Mouse (Mus musculus): ENCODE results near the gene Natd1. TPM values are rescaled to one million over a fixed set of nuclear protein-coding genes. Genes with fewer than 3 reads are reported as not detected.

The Natd1 gene
- total RNA-seq, 1 experiment: 14.6 TPM

DNA sequence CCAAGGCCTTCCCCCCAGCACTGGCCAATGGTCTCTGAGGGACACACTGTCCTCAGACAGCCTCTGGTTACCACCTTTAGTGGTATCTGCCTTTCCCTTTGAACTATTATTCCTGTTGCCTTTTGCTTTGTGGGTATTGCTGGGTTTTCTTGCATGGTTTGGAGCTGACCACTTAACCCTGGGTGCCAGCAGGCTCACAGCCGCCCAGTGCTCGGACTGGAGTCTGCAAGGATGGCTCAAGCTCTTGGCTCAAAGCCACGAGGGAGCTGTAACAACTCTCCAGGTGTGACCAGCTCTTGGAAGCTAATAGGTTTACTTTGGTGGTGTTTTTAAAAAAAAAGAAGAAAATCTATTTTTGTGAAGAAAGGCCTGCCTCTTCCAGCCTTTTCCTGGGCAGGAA, 37.8 kb upstream of the Natd1 start:
- H3K27ac ChIP-seq (ENCODE audit: insufficient read depth, low read depth, low read length, poor library complexity, severe bottlenecking): no peak overlapping the region
- H3K4me3 ChIP-seq (ENCODE audit: insufficient read depth in 1 of 2, low read depth in 1 of 2, low read length in 2 of 2, poor library complexity in 1 of 2, severe bottlenecking in 1 of 2): no peak overlapping the region
- H3K9me3 ChIP-seq (ENCODE audit: control insufficient read depth, insufficient read depth, low read depth, low read length): no peaks in the 10 kb centered on the region
- H3K4me1 ChIP-seq (ENCODE audit: control insufficient read depth in 2 of 2, insufficient read depth in 2 of 2, low read length in 2 of 2, poor library complexity in 1 of 2): peaks cover 0 to 4% of the 10 kb centered on the region in 2 experiments; a peak in 1 of 4 replicates
- no peak for DNase-seq (ENCODE audit: low read depth, low spot score)
- no peak overlapping the region for H3K9ac ChIP-seq (ENCODE audit: insufficient read depth, low read depth, low read length, poor library complexity, severe bottlenecking)
- in situ Hi-C loops (cut with MboI; ENCODE audit: low sequenced_read_pairs in 2 of 2, unreplicated experiment in 2 of 2): no loop called here
- peaks cover 30% of the 10 kb centered on the region for H3K36me3 ChIP-seq (ENCODE audit: control insufficient read depth, insufficient read depth, low read length, poor library complexity, severe bottlenecking)
- no peak for TF ChIP-seq HCFC1 (IDR thresholded peaks at IDR 0.05; ENCODE audit: borderline replicate concordance, insufficient read depth, low read length)
- TF ChIP-seq ZC3H11A (IDR thresholded peaks at IDR 0.05; ENCODE audit: borderline replicate concordance, low read depth, low read length): no peak
- no peak for TF ChIP-seq MAFK (IDR thresholded peaks at IDR 0.05; ENCODE audit: insufficient read depth, low read depth, low read length)
- no peak for TF ChIP-seq ZNF384 (IDR thresholded peaks at IDR 0.05; ENCODE audit: low read depth, low read length)

DNA sequence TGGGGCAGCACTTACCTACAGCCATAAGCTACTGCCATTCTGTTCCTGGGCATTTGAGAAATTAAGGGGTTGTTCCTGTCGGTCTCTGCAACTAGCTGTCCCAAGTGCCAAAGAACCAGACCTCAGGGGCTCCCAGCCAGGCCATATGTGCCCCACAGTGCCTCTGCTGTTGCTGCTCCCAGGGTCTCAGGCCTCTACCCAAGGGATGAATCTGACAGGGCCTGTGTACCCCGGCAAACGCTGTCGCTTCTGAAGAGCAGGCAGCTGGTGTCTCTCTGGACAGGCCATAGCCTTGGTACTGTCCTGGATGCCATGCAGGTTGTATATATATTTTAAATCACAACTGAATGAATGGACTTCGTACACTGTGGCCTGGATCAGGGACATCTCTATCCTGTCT, 37.3 kb upstream of the Natd1 start:
- TF ChIP-seq ZNF384 (IDR thresholded peaks at IDR 0.05; ENCODE audit: low read depth, low read length): no peak
- no peak for TF ChIP-seq ZC3H11A (IDR thresholded peaks at IDR 0.05; ENCODE audit: borderline replicate concordance, low read depth, low read length)
- TF ChIP-seq MAFK (IDR thresholded peaks at IDR 0.05; ENCODE audit: insufficient read depth, low read depth, low read length): no peak
- no peak for TF ChIP-seq HCFC1 (IDR thresholded peaks at IDR 0.05; ENCODE audit: borderline replicate concordance, insufficient read depth, low read length)
- TF ChIP-seq CHD2 (IDR thresholded peaks at IDR 0.05; ENCODE audit: low read depth, low read length): no peak
- H3K4me1 ChIP-seq (ENCODE audit: control insufficient read depth in 2 of 2, insufficient read depth in 2 of 2, low read length in 2 of 2, poor library complexity in 1 of 2): peaks cover 0 to 4% of the 10 kb centered on the region in 2 experiments; a peak in 1 of 4 replicates
- no peaks in the 10 kb centered on the region for H3K9me3 ChIP-seq (ENCODE audit: control insufficient read depth, insufficient read depth, low read depth, low read length)
- no peak overlapping the region for H3K4me3 ChIP-seq (ENCODE audit: insufficient read depth in 1 of 2, low read depth in 1 of 2, low read length in 2 of 2, poor library complexity in 1 of 2, severe bottlenecking in 1 of 2)
- H3K27ac ChIP-seq (ENCODE audit: insufficient read depth, low read depth, low read length, poor library complexity, severe bottlenecking): no peak overlapping the region
- peaks cover 33% of the 10 kb centered on the region for H3K36me3 ChIP-seq (ENCODE audit: control insufficient read depth, insufficient read depth, low read length, poor library complexity, severe bottlenecking)
- in situ Hi-C loops (cut with MboI; ENCODE audit: low sequenced_read_pairs in 2 of 2, unreplicated experiment in 2 of 2): no loop called here
- no peak overlapping the region for H3K9ac ChIP-seq (ENCODE audit: insufficient read depth, low read depth, low read length, poor library complexity, severe bottlenecking)
- no peak for DNase-seq (ENCODE audit: low read depth, low spot score)

DNA sequence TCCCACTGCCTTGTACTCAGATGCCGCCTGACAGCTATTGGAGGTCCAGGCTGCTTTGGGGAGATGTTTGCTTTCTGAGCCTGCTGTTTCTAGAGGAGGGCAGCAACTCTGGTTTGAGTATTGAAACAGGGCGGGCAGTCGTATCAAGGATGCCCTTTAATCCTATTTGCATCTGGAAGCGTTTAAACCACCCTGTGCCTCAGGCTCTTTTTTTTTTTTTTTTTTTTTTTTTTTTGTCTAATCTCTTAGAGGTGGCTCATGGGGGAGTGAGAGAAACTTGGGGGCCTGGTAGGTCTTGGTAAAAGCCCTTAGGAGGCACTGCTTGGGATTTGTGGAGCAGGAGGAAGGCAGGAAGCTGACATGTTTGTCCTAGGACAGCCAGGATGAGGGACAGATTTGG, 30.5 kb upstream of the Natd1 start:
- H3K9ac ChIP-seq (ENCODE audit: insufficient read depth, low read depth, low read length, poor library complexity, severe bottlenecking): no peak overlapping the region
- TF ChIP-seq ZNF384 (IDR thresholded peaks at IDR 0.05; ENCODE audit: low read depth, low read length): peak; percentile 78
- no peak for TF ChIP-seq CHD2 (IDR thresholded peaks at IDR 0.05; ENCODE audit: low read depth, low read length)
- in situ Hi-C loops (cut with MboI; ENCODE audit: low sequenced_read_pairs in 2 of 2, unreplicated experiment in 2 of 2): no loop called here
- H3K36me3 ChIP-seq (ENCODE audit: control insufficient read depth, insufficient read depth, low read length, poor library complexity, severe bottlenecking): peaks cover 62% of the 10 kb centered on the region
- no peak for DNase-seq (ENCODE audit: low read depth, low spot score)
- no peaks in the 10 kb centered on the region for H3K9me3 ChIP-seq (ENCODE audit: control insufficient read depth, insufficient read depth, low read depth, low read length)
- H3K27ac ChIP-seq (ENCODE audit: insufficient read depth, low read depth, low read length, poor library complexity, severe bottlenecking): no peak overlapping the region
- peaks cover 5 to 14% of the 10 kb centered on the region in 2 experiments; a peak in 3 of 4 replicates for H3K4me1 ChIP-seq (ENCODE audit: control insufficient read depth in 2 of 2, insufficient read depth in 2 of 2, low read length in 2 of 2, poor library complexity in 1 of 2)
- H3K4me3 ChIP-seq (ENCODE audit: insufficient read depth in 1 of 2, low read depth in 1 of 2, low read length in 2 of 2, poor library complexity in 1 of 2, severe bottlenecking in 1 of 2): no peak overlapping the region

DNA sequence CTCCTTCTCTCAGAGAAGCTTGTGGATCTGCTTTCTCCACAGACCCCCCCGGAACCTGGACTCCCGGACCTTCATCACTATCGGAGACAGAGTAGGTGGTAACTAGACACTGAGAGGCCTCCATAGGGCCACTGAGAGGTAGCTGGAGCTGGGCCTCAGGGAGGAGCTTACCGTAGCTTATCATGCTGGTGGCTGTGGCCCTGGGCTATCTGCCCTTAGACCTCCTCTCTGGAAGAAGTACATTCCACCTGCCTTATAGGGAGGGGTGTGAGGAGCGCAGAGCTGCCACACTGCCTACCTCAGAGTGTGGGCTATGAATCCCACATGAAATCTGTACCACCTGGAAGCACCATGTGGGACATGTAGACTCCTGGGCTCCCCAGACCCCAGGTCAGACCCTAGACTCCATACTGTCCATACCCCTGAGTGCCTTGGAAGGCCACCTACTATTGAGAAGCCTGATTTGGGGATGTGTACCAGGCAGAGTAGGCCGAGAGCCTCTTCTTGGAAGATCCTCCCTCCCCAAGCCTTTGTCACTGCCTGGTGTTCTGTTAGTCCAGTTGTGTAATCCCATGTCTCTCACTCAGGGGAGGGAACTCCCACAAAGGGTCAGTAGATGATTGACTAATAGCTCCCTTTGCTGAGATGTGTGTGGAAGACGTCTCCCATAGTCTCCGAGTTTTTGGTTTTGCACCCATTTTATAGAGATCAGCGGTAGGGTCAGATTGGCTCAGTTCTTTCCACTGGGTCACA, 27.9 kb upstream of the Natd1 start:
- Histone ChIP-seq H3K9ac (ENCODE audit: insufficient read depth, low read depth, low read length, poor library complexity, severe bottlenecking) (no peak overlapping the region), H3K27ac (ENCODE audit: insufficient read depth, low read depth, low read length, poor library complexity, severe bottlenecking) (no peak overlapping the region; the same call in 1 of the 2 replicates), H3K4me3 (ENCODE audit: insufficient read depth in 1 of 2, low read depth in 1 of 2, low read length in 2 of 2, poor library complexity in 1 of 2, severe bottlenecking in 1 of 2) (no peak overlapping the region), H3K36me3 (ENCODE audit: control insufficient read depth, insufficient read depth, low read length, poor library complexity, severe bottlenecking) (peaks cover 49% of the 10 kb centered on the region), H3K9me3 (ENCODE audit: control insufficient read depth, insufficient read depth, low read depth, low read length) (no peaks in the 10 kb centered on the region), H3K4me1 (ENCODE audit: control insufficient read depth in 2 of 2, insufficient read depth in 2 of 2, low read length in 2 of 2, poor library complexity in 1 of 2) (peaks cover 5 to 14% of the 10 kb centered on the region in 2 experiments; a peak in 3 of 4 replicates)
- in situ Hi-C loops (cut with MboI; ENCODE audit: low sequenced_read_pairs in 2 of 2, unreplicated experiment in 2 of 2): no loop called here
- TF ChIP-seq ZC3H11A (IDR thresholded peaks at IDR 0.05; ENCODE audit: borderline replicate concordance, low read depth, low read length): no peak
- TF ChIP-seq CHD2 (IDR thresholded peaks at IDR 0.05; ENCODE audit: low read depth, low read length): no peak
- no peak for TF ChIP-seq HCFC1 (IDR thresholded peaks at IDR 0.05; ENCODE audit: borderline replicate concordance, insufficient read depth, low read length)
- TF ChIP-seq ZNF384 (IDR thresholded peaks at IDR 0.05; ENCODE audit: low read depth, low read length): no peak
- no peak for TF ChIP-seq MAFK (IDR thresholded peaks at IDR 0.05; ENCODE audit: insufficient read depth, low read depth, low read length)
- DNase-seq (ENCODE audit: low read depth, low spot score): no peak
